Comparison of ENCODE assay signal across 8 mouse cellular contexts in genomic region chr19:42315914-42316313, GRCm38 (mm10).
A peak's percentile ranks its signal among the peaks of the same experiment; 100 is the strongest.
DNase-seq lines count a peak whose midpoint lies in the region; ATAC-seq lines count a peak whose summit lies in the region.

No protein-coding gene starts in this region.

- no peak overlapping the region for H3K9ac ChIP-seq in hindbrain, embryonic 13.5 days

- WGBS in hindbrain, embryonic 13.5 days, result 0% methylated on average over 1 of the region's 1 CpGs

- no peak overlapping the region for H3K4me3 ChIP-seq in hindbrain, embryonic 13.5 days

- 0 out of 2 replicates have a peak, but pooled peaks cover 7% of the 10 kb centered on the region for H3K27me3 ChIP-seq in hindbrain, embryonic 13.5 days

- peaks cover 71% of the 10 kb centered on the region for H3K4me1 ChIP-seq in hindbrain, embryonic 13.5 days (replicated peaks)

- H3K4me2 ChIP-seq in hindbrain, embryonic 13.5 days, result no peak overlapping the region

- H3K9me3 ChIP-seq in hindbrain, embryonic 13.5 days, result no peaks in the 10 kb centered on the region

- peak; percentile 82 for DNase-seq in Muller cell, postnatal 12 days (ENCODE audit: inconsistent ontology term)
- DNase-seq in cerebellum, adult 18-20 months, result peak; percentile 68 to 77
- peak; percentile 82 for DNase-seq in forelimb bud, embryonic 11.5 days (ENCODE audit: low read depth, low spot score)
- peak; percentile 92 to 95 for DNase-seq in layer of hippocampus, postnatal 14 days (ENCODE audit: low spot score in 2 of 2)
- peak; percentile 89 for DNase-seq in right cerebral cortex, postnatal 14 days
- peak; percentile 60 to 61 for DNase-seq in urinary bladder, postnatal 36 days (ENCODE audit: low spot score in 2 of 2)

- peak overlapping the region; percentile 83 for H3K27ac ChIP-seq in hindbrain, embryonic 13.5 days

- H3K36me3 ChIP-seq in hindbrain, embryonic 13.5 days, result no peaks in the 10 kb centered on the region

- peak; percentile 60 for ATAC-seq in hindbrain, embryonic 13.5 days (ENCODE audit: low FRiP score)
- peak; percentile 93 for ATAC-seq in megakaryocyte, adult 5-6 weeks (ENCODE audit: poor library complexity, severe bottlenecking)
